Mouse (Mus musculus): Measurements from ENCODE around the gene Gm11562.

Gm11562 gene

GRCm38 (mm10) chr11:99583245-99583704, 37.0 kb downstream of the Gm11562 start, which contains the start of gene Krtap1-4:
Gene Krtap1-4 (minus strand): TSS chr11:99583654.
- no peak for DNase-seq (ENCODE audit: low spot score)

GRCm38 (mm10) chr11:99581564-99581963, 38.7 kb downstream of the Gm11562 start:
- DNase-seq (ENCODE audit: low spot score), result no peak

GRCm38 (mm10) chr11:99581051-99581450, 39.2 kb downstream of the Gm11562 start:
- no peak for DNase-seq (ENCODE audit: low spot score)

- no peak for DNase-seq (ENCODE audit: low spot score)
Measured at GRCm38 (mm10) chr11:99580636-99581035, 39.6 kb downstream of the Gm11562 start, which contains the start of gene Krtap1-5. Gene Krtap1-5 (minus strand): TSS chr11:99581016.

- DNase-seq (ENCODE audit: low spot score), result peak; percentile 83
Measured at GRCm38 (mm10) chr11:99574106-99574505, 46.1 kb downstream of the Gm11562 start.

- DNase-seq (ENCODE audit: low spot score), result no peak
Measured at GRCm38 (mm10) chr11:99573164-99573563, 47.1 kb downstream of the Gm11562 start.

All from testis, postnatal 10 days (tissue).